Mouse (Mus musculus): ENCODE measurements around the gene Sipa1l2. TPM values are rescaled to one million over a fixed set of nuclear protein-coding genes. Genes with fewer than 3 reads are reported as not detected.

Gene Sipa1l2
- polyA plus RNA-seq, 1 experiment from 2014 or later: 20.4 TPM

- in situ Hi-C loops (cut with MboI; ENCODE audit: low pct_unique_long_range_greater_than_20kb): no loop called here
Measured at GRCm38 (mm10) chr8:125444457-125445224, 125.0 kb downstream of the Sipa1l2 start.

GRCm38 (mm10) chr8:125435320-125436100 is 134.1 kb downstream of the Sipa1l2 start:
- CTCF ChIA-PET: no interaction called here
- POLR2A ChIA-PET: no interaction called here
- ATAC-seq (no peak), DNase-seq (ENCODE audit: low read depth, low spot score) (no peak)
- no peaks in the 10 kb centered on the region for H3K27me3 ChIP-seq
- in situ Hi-C loops (cut with MboI; ENCODE audit: low pct_unique_long_range_greater_than_20kb): no loop called here
- TF ChIP-seq CTCF (IDR thresholded peaks at IDR 0.05): no peak

More at GRCm38 (mm10) chr8:125444457-125445224, 125.0 kb downstream of the Sipa1l2 start:
- TF ChIP-seq CTCF (IDR thresholded peaks at IDR 0.05): no peak
- no peaks in the 10 kb centered on the region for H3K27me3 ChIP-seq
- CTCF ChIA-PET: no interaction called here
- POLR2A ChIA-PET: interaction anchor here (0.9 kb wide), 1 partner anchor 17 kb away, joined by 3 read pairs; no protein-coding TSS in a partner anchor
- no peak for DNase-seq (ENCODE audit: low read depth, low spot score)
- ATAC-seq: no peak

GRCm38 (mm10) chr8:125434151-125434550 is 135.5 kb downstream of the Sipa1l2 start:
- DNase-seq (ENCODE audit: low read depth, low spot score) (no peak), ATAC-seq (no peak)
- in situ Hi-C loops (cut with MboI; ENCODE audit: low pct_unique_long_range_greater_than_20kb): no loop called here
- POLR2A ChIA-PET: no interaction called here
- TF ChIP-seq CTCF (IDR thresholded peaks at IDR 0.05): no peak
- H3K27me3 ChIP-seq: no peaks in the 10 kb centered on the region
- CTCF ChIA-PET: no interaction called here

- no peak for TF ChIP-seq CTCF (IDR thresholded peaks at IDR 0.05)
- in situ Hi-C loops (cut with MboI; ENCODE audit: low pct_unique_long_range_greater_than_20kb): no loop called here
- no peaks in the 10 kb centered on the region for H3K27me3 ChIP-seq
- ATAC-seq: no peak
- ChIA-PET POLR2A (no interaction called here), CTCF (interaction anchor here (1.1 kb wide), 1 partner anchor 11 kb away, joined by 3 read pairs; no protein-coding TSS in a partner anchor)
- no peak for DNase-seq (ENCODE audit: low read depth, low spot score)
Measured at GRCm38 (mm10) chr8:125431321-125431720, 138.3 kb downstream of the Sipa1l2 start.

- POLR2A ChIA-PET: no interaction called here
- no peak for TF ChIP-seq CTCF (IDR thresholded peaks at IDR 0.05)
- ATAC-seq: no peak
- in situ Hi-C loops (cut with MboI; ENCODE audit: low pct_unique_long_range_greater_than_20kb): no loop called here
- no peak for DNase-seq (ENCODE audit: low read depth, low spot score)
- CTCF ChIA-PET: interaction anchor here (1.1 kb wide), 1 partner anchor 12 kb away, joined by 3 read pairs; no protein-coding TSS in a partner anchor
- no peaks in the 10 kb centered on the region for H3K27me3 ChIP-seq
Measured at GRCm38 (mm10) chr8:125430796-125431195, 138.8 kb downstream of the Sipa1l2 start.

- ATAC-seq (no peak), DNase-seq (ENCODE audit: low read depth, low spot score) (no peak)
- TF ChIP-seq CTCF (IDR thresholded peaks at IDR 0.05): no peak
- no peaks in the 10 kb centered on the region for H3K27me3 ChIP-seq
- in situ Hi-C loops (cut with MboI; ENCODE audit: low pct_unique_long_range_greater_than_20kb): no loop called here
- CTCF ChIA-PET: no interaction called here
- POLR2A ChIA-PET: no interaction called here
Measured at GRCm38 (mm10) chr8:125428979-125429690, 140.5 kb downstream of the Sipa1l2 start.

- TF ChIP-seq CTCF (IDR thresholded peaks at IDR 0.05): no peak
- ATAC-seq (no peak), DNase-seq (ENCODE audit: low read depth, low spot score) (no peak)
- POLR2A ChIA-PET: no interaction called here
- CTCF ChIA-PET: no interaction called here
- no peaks in the 10 kb centered on the region for H3K27me3 ChIP-seq
- in situ Hi-C loops (cut with MboI; ENCODE audit: low pct_unique_long_range_greater_than_20kb): no loop called here
Measured at GRCm38 (mm10) chr8:125423861-125424260, 145.7 kb downstream of the Sipa1l2 start.

GRCm38 (mm10) chr8:125419202-125419830 is 150.3 kb downstream of the Sipa1l2 start:
- in situ Hi-C loops (cut with MboI; ENCODE audit: low pct_unique_long_range_greater_than_20kb): no loop called here
- CTCF ChIA-PET: no interaction called here
- no peaks in the 10 kb centered on the region for H3K27me3 ChIP-seq

GRCm38 (mm10) chr8:125416146-125416545 is 153.5 kb downstream of the Sipa1l2 start:
- in situ Hi-C loops (cut with MboI; ENCODE audit: low pct_unique_long_range_greater_than_20kb): no loop called here
- ChIA-PET CTCF (interaction anchor here (1.5 kb wide), 2 partner anchors 15 to 24 kb away, joined by 3 to 4 read pairs; no protein-coding TSS in a partner anchor), POLR2A (no interaction called here)
- TF ChIP-seq CTCF (IDR thresholded peaks at IDR 0.05): no peak
- ATAC-seq (peak; percentile 70), DNase-seq (ENCODE audit: low read depth, low spot score) (peak; percentile 56)
- no peaks in the 10 kb centered on the region for H3K27me3 ChIP-seq

More at GRCm38 (mm10) chr8:125419202-125419830, 150.3 kb downstream of the Sipa1l2 start:
- DNase-seq (ENCODE audit: low read depth, low spot score) (no peak), ATAC-seq (no peak)
- TF ChIP-seq CTCF (IDR thresholded peaks at IDR 0.05): no peak
- POLR2A ChIA-PET: interaction anchor here (0.6 kb wide), 1 partner anchor 91 kb away, joined by 3 read pairs; no protein-coding TSS in a partner anchor

- CTCF ChIA-PET: interaction anchor here (1.6 to 1.7 kb wide), 2 partner anchors 9 to 28 kb away, joined by 3 to 5 read pairs; no protein-coding TSS in a partner anchor
Measured at GRCm38 (mm10) chr8:125414651-125415050, 155.0 kb downstream of the Sipa1l2 start.

More at GRCm38 (mm10) chr8:125414651-125415050, 155.0 kb downstream of the Sipa1l2 start:
- POLR2A ChIA-PET: no interaction called here
- TF ChIP-seq CTCF (IDR thresholded peaks at IDR 0.05): no peak
- DNase-seq (ENCODE audit: low read depth, low spot score): no peak
- no peaks in the 10 kb centered on the region for H3K27me3 ChIP-seq
- in situ Hi-C loops (cut with MboI; ENCODE audit: low pct_unique_long_range_greater_than_20kb): no loop called here
- no peak for ATAC-seq

Data from Patski (cell line).